Mouse (Mus musculus): Measurements from ENCODE around the gene Car4.

DNA sequence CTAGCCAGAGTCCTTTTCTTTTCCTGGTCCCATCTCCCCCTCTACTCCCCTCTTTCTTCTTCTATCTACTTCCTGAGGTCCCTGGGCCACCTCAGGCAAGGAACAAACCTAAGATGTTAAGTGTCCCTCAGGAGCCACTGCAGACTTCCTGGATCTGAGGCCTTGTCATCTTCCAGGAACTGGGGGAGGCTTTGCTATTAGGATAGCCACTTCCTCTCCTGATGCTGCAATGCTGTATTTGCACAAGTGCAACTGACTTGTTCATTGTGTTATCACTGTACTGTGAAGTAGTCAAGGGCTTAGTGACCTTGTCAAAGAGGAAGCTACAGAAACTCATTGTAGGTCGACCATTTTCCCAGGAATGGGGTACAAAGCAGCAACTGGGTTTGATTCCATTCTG is 21.8 kb downstream of the Car4 start:
- TF ChIP-seq GATA1 (IDR thresholded peaks at IDR 0.05; ENCODE audit: borderline replicate concordance, low read length) (no peak), FLI1 (IDR thresholded peaks at IDR 0.05; ENCODE audit: low read length) (no peak)
